Mouse (Mus musculus): Measurements from ENCODE around the gene Nhlh2.

GRCm38 (mm10) chr3:102045071-102045470 lies 35.2 kb downstream of the Nhlh2 start:
- TF ChIP-seq CTCF (IDR thresholded peaks at IDR 0.05; ENCODE audit: low read depth) (peak; percentile 64), EP300 (optimal IDR thresholded peaks at IDR 0.05) (no peak)

All from stomach, postnatal 0 days (tissue).